Mouse (Mus musculus) regulatory T cell (primary cell): ENCODE measurements around the gene Hapln2.

Source experiments
- in situ Hi-C: fragments of 300-600 bp; cut with MboI, MseI; formaldehyde crosslinking; loops from one replicate; pipeline ENCODE4 v1.15.1; 2025; ENCODE audit warnings: high pct_unique_total_duplicates

Hapln2 gene

GRCm38 (mm10) chr3:88027434-88028186 is at the start of gene Hapln2:
Gene Hapln2 (minus strand): TSS chr3:88027583.
- in situ Hi-C loops, result no loop called here

- in situ Hi-C loops, result loop anchor here (5.0 kb wide), 1 partner anchor 62 kb away; no protein-coding TSS in a partner anchor
Measured at GRCm38 (mm10) chr3:88074766-88075165, 47.4 kb upstream of the Hapln2 start.

GRCm38 (mm10) chr3:88074351-88074750 is 47.0 kb upstream of the Hapln2 start:
- in situ Hi-C loops, result loop anchor here (5.0 kb wide), 1 partner anchor 62 kb away; no protein-coding TSS in a partner anchor

- in situ Hi-C loops, result loop anchor here (5.0 kb wide), 1 partner anchor 61 kb away; no protein-coding TSS in a partner anchor
Measured at GRCm38 (mm10) chr3:88073631-88074030, 46.2 kb upstream of the Hapln2 start.

GRCm38 (mm10) chr3:88071783-88072182 is 44.4 kb upstream of the Hapln2 start:
- in situ Hi-C loops, result loop anchor here (5.0 kb wide), 1 partner anchor 59 kb away; no protein-coding TSS in a partner anchor

GRCm38 (mm10) chr3:88068386-88068785 is 41.0 kb upstream of the Hapln2 start:
- in situ Hi-C loops, result no loop called here

- in situ Hi-C loops, result no loop called here
Measured at GRCm38 (mm10) chr3:88057902-88058696, 30.7 kb upstream of the Hapln2 start, which contains the start of gene Naxe. Gene Naxe (minus strand): TSS chr3:88058495.

- in situ Hi-C loops, result no loop called here
Measured at GRCm38 (mm10) chr3:88057030-88057429, 29.6 kb upstream of the Hapln2 start.

GRCm38 (mm10) chr3:88049532-88049931 is 22.1 kb upstream of the Hapln2 start:
- in situ Hi-C loops, result loop anchor here (10.0 kb wide), 1 partner anchor 895 kb away; no protein-coding TSS in a partner anchor

GRCm38 (mm10) chr3:88042661-88043421 is 15.5 kb upstream of the Hapln2 start, which contains the start of gene Gpatch4:
Gene Gpatch4 (plus strand): TSS chr3:88043108.
- in situ Hi-C loops, result loop anchor here (10.0 kb wide), 1 partner anchor 902 kb away; no protein-coding TSS in a partner anchor

- in situ Hi-C loops, result no loop called here
Measured at GRCm38 (mm10) chr3:88035561-88036293, 8.3 kb upstream of the Hapln2 start.

- in situ Hi-C loops, result no loop called here
Measured at GRCm38 (mm10) chr3:88033506-88033905, 6.1 kb upstream of the Hapln2 start.

GRCm38 (mm10) chr3:88030608-88031395 is 3.4 kb upstream of the Hapln2 start:
- in situ Hi-C loops, result no loop called here

- in situ Hi-C loops, result no loop called here
Measured at GRCm38 (mm10) chr3:88026823-88027222, 560 bp downstream of the Hapln2 start.

- in situ Hi-C loops, result no loop called here
Measured at GRCm38 (mm10) chr3:88023192-88024074, 4.0 kb downstream of the Hapln2 start.

- in situ Hi-C loops, result no loop called here
Measured at GRCm38 (mm10) chr3:88022322-88023191, 4.8 kb downstream of the Hapln2 start.

GRCm38 (mm10) chr3:88010634-88011265 is 16.6 kb downstream of the Hapln2 start:
- in situ Hi-C loops, result loop anchor here (5.0 kb wide), 1 partner anchor 62 kb away; no protein-coding TSS in a partner anchor
